Mouse (Mus musculus): Measurements from ENCODE around the gene Msl1. TPM values are rescaled to one million over a fixed set of nuclear protein-coding genes. Genes with fewer than 3 reads are reported as not detected.

Msl1 gene
- polyA plus RNA-seq, 1 experiment from 2014 or later, result 11.3 TPM

- no peak overlapping the region for H3K4me3 ChIP-seq (ENCODE audit: low read depth, low read length)
- H3K27ac ChIP-seq (replicated peaks), result no peak overlapping the region
- DNase-seq (ENCODE audit: low spot score), result peak; percentile 14
- ATAC-seq (ENCODE audit: low FRiP score, low TSS enrichment), result no peak
- no peak for TF ChIP-seq EP300 (optimal IDR thresholded peaks at IDR 0.05)
- TF ChIP-seq CTCF (IDR thresholded peaks at IDR 0.05; ENCODE audit: low read depth), result no peak
- H3K4me2 ChIP-seq (replicated peaks; ENCODE audit: low read depth), result no peak overlapping the region
- H3K27me3 ChIP-seq (ENCODE audit: control insufficient read depth, insufficient read depth, low read length), result no peaks in the 10 kb centered on the region
- whole genome bisulfite sequencing, result 58% methylated on average over 1 of the region's 2 CpGs
- peaks cover 8% of the 10 kb centered on the region; the same call in 1 of the 2 replicates for H3K4me1 ChIP-seq (replicated peaks; ENCODE audit: control insufficient read depth, insufficient read depth)
- no peak overlapping the region for H3K9ac ChIP-seq (ENCODE audit: low read length)
- peaks cover 36% of the 10 kb centered on the region for H3K36me3 ChIP-seq (ENCODE audit: control insufficient read depth, insufficient read depth, low read length)
- H3K9me3 ChIP-seq (ENCODE audit: control insufficient read depth, low read length), result no peaks in the 10 kb centered on the region
Observed at GRCm38 (mm10) chr11:98766346-98766745, 29.0 kb upstream of the Msl1 start.

GRCm38 (mm10) chr11:98766816-98767215 is 28.5 kb upstream of the Msl1 start:
- peaks cover 8% of the 10 kb centered on the region; the same call in 1 of the 2 replicates for H3K4me1 ChIP-seq (replicated peaks; ENCODE audit: control insufficient read depth, insufficient read depth)
- H3K9ac ChIP-seq (ENCODE audit: low read length), result no peak overlapping the region
- no peak overlapping the region; the same call in 1 of the 2 replicates for H3K27ac ChIP-seq (replicated peaks)
- no peaks in the 10 kb centered on the region for H3K27me3 ChIP-seq (ENCODE audit: control insufficient read depth, insufficient read depth, low read length)
- H3K36me3 ChIP-seq (ENCODE audit: control insufficient read depth, insufficient read depth, low read length), result peaks cover 38% of the 10 kb centered on the region
- no peak overlapping the region for H3K4me2 ChIP-seq (replicated peaks; ENCODE audit: low read depth)
- DNase-seq (ENCODE audit: low spot score), result peak; percentile 23
- 49% methylated on average over 5 of the region's 5 CpGs for WGBS
- H3K4me3 ChIP-seq (ENCODE audit: low read depth, low read length), result no peak overlapping the region
- TF ChIP-seq CTCF (IDR thresholded peaks at IDR 0.05; ENCODE audit: low read depth) (no peak), EP300 (optimal IDR thresholded peaks at IDR 0.05) (no peak)
- no peak for ATAC-seq (ENCODE audit: low FRiP score, low TSS enrichment)
- H3K9me3 ChIP-seq (ENCODE audit: control insufficient read depth, low read length), result no peaks in the 10 kb centered on the region

GRCm38 (mm10) chr11:98767276-98767675 is 28.0 kb upstream of the Msl1 start:
- Histone ChIP-seq H3K9me3 (ENCODE audit: control insufficient read depth, low read length) (no peaks in the 10 kb centered on the region), H3K4me2 (replicated peaks; ENCODE audit: low read depth) (no peak overlapping the region), H3K9ac (ENCODE audit: low read length) (no peak overlapping the region), H3K4me3 (ENCODE audit: low read depth, low read length) (no peak overlapping the region), H3K27ac (replicated peaks) (no peak overlapping the region; the same call in 1 of the 2 replicates), H3K4me1 (replicated peaks; ENCODE audit: control insufficient read depth, insufficient read depth) (peaks cover 8% of the 10 kb centered on the region; the same call in 1 of the 2 replicates), H3K36me3 (ENCODE audit: control insufficient read depth, insufficient read depth, low read length) (peaks cover 38% of the 10 kb centered on the region), H3K27me3 (ENCODE audit: control insufficient read depth, insufficient read depth, low read length) (no peaks in the 10 kb centered on the region)
- WGBS, result 25% methylated on average over 9 of the region's 9 CpGs
- TF ChIP-seq EP300 (optimal IDR thresholded peaks at IDR 0.05) (no peak), CTCF (IDR thresholded peaks at IDR 0.05; ENCODE audit: low read depth) (no peak)
- no peak; the same call in 1 of the 2 replicates for ATAC-seq (ENCODE audit: low FRiP score, low TSS enrichment)
- DNase-seq (ENCODE audit: low spot score), result peak; percentile 46

GRCm38 (mm10) chr11:98767713-98768112 is 27.6 kb upstream of the Msl1 start:
- H3K27me3 ChIP-seq (ENCODE audit: control insufficient read depth, insufficient read depth, low read length), result no peaks in the 10 kb centered on the region
- H3K36me3 ChIP-seq (ENCODE audit: control insufficient read depth, insufficient read depth, low read length), result peaks cover 38% of the 10 kb centered on the region
- DNase-seq (ENCODE audit: low spot score) (no peak), ATAC-seq (ENCODE audit: low FRiP score, low TSS enrichment) (no peak)
- H3K4me3 ChIP-seq (ENCODE audit: low read depth, low read length), result peak overlapping the region; percentile 18; the same call in 1 of the 2 replicates
- peaks cover 8% of the 10 kb centered on the region; the same call in 1 of the 2 replicates for H3K4me1 ChIP-seq (replicated peaks; ENCODE audit: control insufficient read depth, insufficient read depth)
- peak overlapping the region; percentile 88; the same call in 1 of the 2 replicates for H3K27ac ChIP-seq (replicated peaks)
- peak overlapping the region; percentile 36 for H3K4me2 ChIP-seq (replicated peaks; ENCODE audit: low read depth)
- H3K9me3 ChIP-seq (ENCODE audit: control insufficient read depth, low read length), result no peaks in the 10 kb centered on the region
- WGBS, result 20% methylated on average over 4 of the region's 4 CpGs
- peak overlapping the region; percentile 38; the same call in 1 of the 2 replicates for H3K9ac ChIP-seq (ENCODE audit: low read length)
- TF ChIP-seq EP300 (optimal IDR thresholded peaks at IDR 0.05) (no peak), CTCF (IDR thresholded peaks at IDR 0.05; ENCODE audit: low read depth) (no peak)

- no peak for TF ChIP-seq EP300 (optimal IDR thresholded peaks at IDR 0.05)
- TF ChIP-seq CTCF (IDR thresholded peaks at IDR 0.05; ENCODE audit: low read depth), result no peak
Observed at GRCm38 (mm10) chr11:98768127-98769006, 26.9 kb upstream of the Msl1 start.

More at GRCm38 (mm10) chr11:98768127-98769006, 26.9 kb upstream of the Msl1 start:
- H3K9me3 ChIP-seq (ENCODE audit: control insufficient read depth, low read length), result no peaks in the 10 kb centered on the region
- H3K27ac ChIP-seq (replicated peaks), result peak overlapping the region; percentile 88
- ATAC-seq (ENCODE audit: low FRiP score, low TSS enrichment) (no peak), DNase-seq (ENCODE audit: low spot score) (peak; percentile 34)
- peak overlapping the region; percentile 36 for H3K4me2 ChIP-seq (replicated peaks; ENCODE audit: low read depth)
- H3K4me3 ChIP-seq (ENCODE audit: low read depth, low read length), result peak overlapping the region; percentile 18; the same call in 1 of the 2 replicates
- WGBS, result 27% methylated on average over 38 of the region's 39 CpGs
- no peaks in the 10 kb centered on the region for H3K27me3 ChIP-seq (ENCODE audit: control insufficient read depth, insufficient read depth, low read length)
- H3K36me3 ChIP-seq (ENCODE audit: control insufficient read depth, insufficient read depth, low read length), result peaks cover 37% of the 10 kb centered on the region
- H3K4me1 ChIP-seq (replicated peaks; ENCODE audit: control insufficient read depth, insufficient read depth), result peaks cover 8% of the 10 kb centered on the region; the same call in 1 of the 2 replicates
- H3K9ac ChIP-seq (ENCODE audit: low read length), result peak overlapping the region; percentile 38; the same call in 1 of the 2 replicates

Data from stomach, postnatal 0 days (tissue).